Mouse (Mus musculus): ENCODE results near the gene Dnah9.

DNA sequence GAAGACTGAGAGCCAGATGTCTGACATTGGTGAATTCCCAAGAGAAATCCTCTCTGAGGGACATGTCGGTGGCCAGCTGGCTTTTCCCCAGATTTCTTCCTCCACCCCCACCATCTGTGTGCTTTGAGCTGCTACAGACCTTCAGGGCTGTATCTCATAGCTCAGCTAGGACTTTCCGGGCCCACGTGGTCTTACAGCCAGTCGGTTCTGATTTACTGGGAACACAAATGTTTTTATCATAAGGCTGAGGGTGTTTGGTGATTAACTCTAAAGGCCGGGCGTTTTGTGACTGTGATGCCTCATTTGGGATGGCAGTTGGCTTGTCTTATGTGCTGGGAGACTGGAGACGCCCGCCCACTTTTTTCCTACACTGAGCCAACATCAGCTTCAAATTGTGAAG is 329.4 kb downstream of the Dnah9 start:
- no peak for TF ChIP-seq CTCF (IDR thresholded peaks at IDR 0.05; ENCODE audit: extremely low read depth, insufficient read depth, insufficient read length, insufficient replicate concordance)
- no peak for TF ChIP-seq POLR2A (IDR thresholded peaks at IDR 0.05; ENCODE audit: low read depth, low read length)

Data from spleen, adult 2 months (tissue).